Mouse (Mus musculus) hindbrain, embryonic 11.5 days (tissue): ENCODE measurements at regions not wholly inside any gene's neighbourhood (a gene's known extent, or its start where the extent isn't known, plus 50 kb on each side); places are given as distances from the start of the nearest gene placed in this dataset.

Experiments
- ATAC-seq: fragments of 200-750 bp; cut with Nextera tagmentation; 2 replicates; pipeline ENCODE4 v1.8.0; 2017; ENCODE audit warnings: mild to moderate bottlenecking, moderate TSS enrichment, moderate library complexity; ENCODE audit not compliant: low FRiP score
- DNase-seq: peaks from one replicate; pipeline ENCODE4 v3.0.0-alpha.2; 2015; ENCODE audit warnings: low spot score
- H3K27ac ChIP-seq: fragments of 300-500 bp; sonication (generic); 2 replicates; pipeline ENCODE4 v1.5.1; 2014; ENCODE audit warnings: mild to moderate bottlenecking, low read depth, low read length
- H3K27me3 ChIP-seq: fragments of 300-500 bp; sonication (generic); 2 replicates; pipeline ENCODE4 v1.6.1; 2014; ENCODE audit warnings: mild to moderate bottlenecking, low read length, moderate library complexity, mixed read lengths; ENCODE audit not compliant: control insufficient read depth, insufficient read depth
- H3K36me3 ChIP-seq: fragments of 300-500 bp; sonication (generic); 2 replicates; pipeline ENCODE4 v1.6.1; 2014; ENCODE audit warnings: mild to moderate bottlenecking, low read length, moderate library complexity, mixed read lengths; ENCODE audit not compliant: control insufficient read depth, insufficient read depth
- H3K4me1 ChIP-seq: fragments of 300-500 bp; sonication (generic); replicated peaks from 2 replicates; pipeline ENCODE4 v1.6.1; 2014; ENCODE audit warnings: low read length, mixed read lengths; ENCODE audit not compliant: control insufficient read depth, insufficient read depth
- H3K4me2 ChIP-seq: fragments of 300-500 bp; sonication (generic); replicated peaks from 2 replicates; pipeline ENCODE4 v1.6.1; 2014; ENCODE audit warnings: mild to moderate bottlenecking, low read depth, low read length
- H3K4me3 ChIP-seq: fragments of 300-500 bp; sonication (generic); 2 replicates; pipeline ENCODE4 v1.5.1; 2014; ENCODE audit warnings: low read depth, low read length
- H3K9ac ChIP-seq: fragments of 300-500 bp; sonication (generic); 2 replicates; pipeline ENCODE4 v1.6.1; 2014; ENCODE audit warnings: low read depth, low read length
- H3K9me3 ChIP-seq: fragments of 300-500 bp; sonication (generic); 2 replicates; pipeline ENCODE4 v1.6.1; 2016; ENCODE audit warnings: low read length; ENCODE audit not compliant: control insufficient read depth
- WGBS: fragments of 180-500 bp; shearing (Covaris S2); extraction: QIAGEN DNeasy Blood & Tissue Kit; methylation state at CpG from one replicate; pipeline ENCODE4 v1.1.7; 2014; 5-methylcytosine and 5-hydroxymethylcytosine counted together

- Histone ChIP-seq H3K4me2 (no peak overlapping the region), H3K27me3 (no peaks in the 10 kb centered on the region), H3K27ac (no peak overlapping the region), H3K4me1 (no peaks in the 10 kb centered on the region), H3K9me3 (no peaks in the 10 kb centered on the region), H3K9ac (no peak overlapping the region), H3K4me3 (no peak overlapping the region), H3K36me3 (no peaks in the 10 kb centered on the region)
- DNase-seq (no peak), ATAC-seq (no peak)
- 84% methylated on average over 2 of the region's 2 CpGs for WGBS
Observed at GRCm38 (mm10) chr11:110588280-110588679, 189.4 kb downstream of the Map2k6 start.

- 78% methylated on average over 7 of the region's 7 CpGs for WGBS
- H3K4me3 ChIP-seq, result no peak overlapping the region
- no peak overlapping the region for H3K9ac ChIP-seq
- H3K27me3 ChIP-seq, result no peaks in the 10 kb centered on the region
- no peaks in the 10 kb centered on the region for H3K9me3 ChIP-seq
- H3K4me2 ChIP-seq, result no peak overlapping the region
- DNase-seq, result no peak
- no peaks in the 10 kb centered on the region for H3K4me1 ChIP-seq
- H3K27ac ChIP-seq, result no peak overlapping the region
- no peak for ATAC-seq
- H3K36me3 ChIP-seq, result no peaks in the 10 kb centered on the region
Observed at GRCm38 (mm10) chr11:110595266-110595862, 196.4 kb downstream of the Map2k6 start.

GRCm38 (mm10) chr11:110605041-110605882, 206.3 kb downstream of the Map2k6 start:
- DNase-seq (no peak), ATAC-seq (no peak)
- no peaks in the 10 kb centered on the region for H3K27me3 ChIP-seq
- no peaks in the 10 kb centered on the region for H3K4me1 ChIP-seq
- no peak overlapping the region for H3K4me2 ChIP-seq
- H3K9me3 ChIP-seq, result no peaks in the 10 kb centered on the region
- no peak overlapping the region for H3K27ac ChIP-seq
- H3K36me3 ChIP-seq, result no peaks in the 10 kb centered on the region
- H3K4me3 ChIP-seq, result no peak overlapping the region
- WGBS, result 78% methylated on average over 10 of the region's 10 CpGs
- H3K9ac ChIP-seq, result no peak overlapping the region

GRCm38 (mm10) chr11:110609276-110609675, 210.4 kb downstream of the Map2k6 start:
- H3K4me2 ChIP-seq, result no peak overlapping the region
- no peaks in the 10 kb centered on the region for H3K4me1 ChIP-seq
- H3K36me3 ChIP-seq, result no peaks in the 10 kb centered on the region
- no peak for DNase-seq
- no peaks in the 10 kb centered on the region for H3K9me3 ChIP-seq
- no peak for ATAC-seq
- H3K27me3 ChIP-seq, result no peaks in the 10 kb centered on the region
- 90% methylated on average over 2 of the region's 2 CpGs for WGBS
- no peak overlapping the region for H3K9ac ChIP-seq
- no peak overlapping the region for H3K4me3 ChIP-seq
- no peak overlapping the region for H3K27ac ChIP-seq

GRCm38 (mm10) chr11:110610831-110611230, 211.9 kb downstream of the Map2k6 start:
- no peak overlapping the region for H3K9ac ChIP-seq

GRCm38 (mm10) chr11:110632001-110632400, 233.1 kb downstream of the Map2k6 start:
- no peak for DNase-seq
- Histone ChIP-seq H3K9ac (no peak overlapping the region), H3K4me3 (no peak overlapping the region), H3K27me3 (no peaks in the 10 kb centered on the region), H3K4me1 (no peaks in the 10 kb centered on the region), H3K36me3 (no peaks in the 10 kb centered on the region), H3K9me3 (no peaks in the 10 kb centered on the region), H3K4me2 (no peak overlapping the region), H3K27ac (no peak overlapping the region)
- no peak for ATAC-seq
- WGBS, result 81% methylated on average over 6 of the region's 6 CpGs

More at GRCm38 (mm10) chr11:110610831-110611230, 211.9 kb downstream of the Map2k6 start:
- H3K27me3 ChIP-seq, result no peaks in the 10 kb centered on the region
- H3K9me3 ChIP-seq, result no peaks in the 10 kb centered on the region
- WGBS, result 82% methylated on average over 7 of the region's 7 CpGs
- no peaks in the 10 kb centered on the region for H3K4me1 ChIP-seq
- no peak overlapping the region for H3K4me3 ChIP-seq
- DNase-seq (no peak), ATAC-seq (no peak)
- H3K36me3 ChIP-seq, result no peaks in the 10 kb centered on the region
- H3K4me2 ChIP-seq, result no peak overlapping the region
- H3K27ac ChIP-seq, result no peak overlapping the region

GRCm38 (mm10) chr11:110633351-110633750, 234.4 kb downstream of the Map2k6 start:
- no peak overlapping the region for H3K4me2 ChIP-seq
- H3K9ac ChIP-seq, result no peak overlapping the region
- H3K9me3 ChIP-seq, result no peaks in the 10 kb centered on the region
- H3K4me1 ChIP-seq, result no peaks in the 10 kb centered on the region
- no peak for DNase-seq
- ATAC-seq, result no peak
- no peak overlapping the region for H3K27ac ChIP-seq
- no peak overlapping the region for H3K4me3 ChIP-seq
- whole genome bisulfite sequencing, result 80% methylated on average over 5 of the region's 5 CpGs
- H3K36me3 ChIP-seq, result no peaks in the 10 kb centered on the region
- no peaks in the 10 kb centered on the region for H3K27me3 ChIP-seq

GRCm38 (mm10) chr11:110642485-110642884, 243.6 kb downstream of the Map2k6 start:
- H3K4me3 ChIP-seq, result no peak overlapping the region
- no peak for DNase-seq
- H3K36me3 ChIP-seq, result no peaks in the 10 kb centered on the region
- H3K27ac ChIP-seq, result no peak overlapping the region
- H3K9ac ChIP-seq, result no peak overlapping the region
- no peaks in the 10 kb centered on the region for H3K9me3 ChIP-seq
- no peak for ATAC-seq
- no peak overlapping the region for H3K4me2 ChIP-seq
- 93% methylated on average over 13 of the region's 13 CpGs for WGBS
- no peaks in the 10 kb centered on the region for H3K27me3 ChIP-seq
- H3K4me1 ChIP-seq, result no peaks in the 10 kb centered on the region
